Mouse (Mus musculus) ovary, postnatal 14 days (tissue): ENCODE results near the gene Cmklr1.

Experiments
- DNase-seq: peaks from one replicate; pipeline ENCODE4 v3.0.0; 2022; ENCODE audit warnings: low spot score

The Cmklr1 gene

DNA sequence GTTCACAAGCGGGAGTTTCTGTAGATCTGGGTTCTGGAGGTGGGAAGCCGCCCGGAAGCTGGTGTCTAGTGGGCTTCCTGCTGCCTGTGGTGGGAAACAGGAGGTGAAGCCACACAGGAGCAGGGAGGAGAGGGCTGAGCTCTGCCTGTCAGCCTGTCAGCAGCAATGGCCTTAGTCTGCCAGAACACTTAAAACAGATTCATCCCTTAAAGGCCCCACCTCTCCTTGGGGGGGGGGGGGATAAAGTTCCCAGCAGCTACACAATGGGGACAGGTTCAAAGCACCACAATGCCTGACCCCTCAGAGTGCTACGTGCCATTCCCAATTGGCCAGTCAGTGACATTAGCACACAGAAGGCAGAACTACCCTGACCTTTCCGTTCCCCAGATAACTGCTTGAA lies 2.0 kb upstream of the Cmklr1 start:
- DNase-seq = no peak

DNA sequence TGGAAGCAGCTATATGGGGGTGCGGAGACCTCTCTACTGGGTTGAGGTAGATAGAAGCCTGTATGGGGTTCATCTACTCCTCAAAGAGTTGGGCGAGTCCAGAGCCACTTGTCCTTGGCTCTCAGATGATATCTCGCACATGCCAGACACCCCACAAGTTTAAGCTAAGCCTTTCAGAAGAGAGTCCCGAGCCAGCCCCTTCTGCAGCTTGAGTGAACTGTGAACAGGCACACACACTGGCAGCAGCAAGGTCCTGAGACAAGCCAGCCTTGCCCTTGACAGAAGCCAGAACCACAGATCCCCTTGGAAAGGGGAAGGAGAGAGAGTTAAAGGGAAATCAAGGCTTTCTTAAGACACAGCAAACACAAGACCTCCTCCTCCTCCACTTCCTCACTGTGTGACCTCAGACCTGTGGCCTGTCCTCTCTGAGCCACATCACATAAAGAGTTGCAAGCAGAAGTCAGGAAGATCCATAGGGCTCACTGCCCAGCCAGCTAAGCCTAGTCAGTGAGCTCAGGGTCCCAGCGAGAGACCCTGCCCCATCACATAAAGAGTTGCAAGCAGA lies 1.5 kb downstream of the Cmklr1 start:
- no peak for DNase-seq

DNA sequence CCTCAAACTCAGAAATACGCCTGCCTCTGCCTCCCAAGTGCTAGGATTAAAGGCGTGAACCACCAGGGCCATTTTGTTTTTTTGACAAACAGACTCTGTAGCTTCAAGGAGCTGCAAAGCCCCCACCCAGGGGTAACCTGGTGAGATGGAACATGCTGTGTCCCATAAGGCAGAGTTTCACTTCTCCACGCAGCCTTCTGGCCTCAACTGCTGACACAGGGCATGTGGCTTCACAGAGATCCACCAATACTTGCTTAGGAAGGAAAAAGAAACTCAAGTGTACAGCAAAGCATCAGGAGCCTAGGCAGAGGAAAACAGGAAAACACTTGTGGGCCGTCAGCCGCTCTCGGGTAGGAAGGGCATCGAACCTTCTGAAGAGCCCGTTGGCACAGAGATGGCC lies 3.1 kb downstream of the Cmklr1 start:
- DNase-seq = no peak

DNA sequence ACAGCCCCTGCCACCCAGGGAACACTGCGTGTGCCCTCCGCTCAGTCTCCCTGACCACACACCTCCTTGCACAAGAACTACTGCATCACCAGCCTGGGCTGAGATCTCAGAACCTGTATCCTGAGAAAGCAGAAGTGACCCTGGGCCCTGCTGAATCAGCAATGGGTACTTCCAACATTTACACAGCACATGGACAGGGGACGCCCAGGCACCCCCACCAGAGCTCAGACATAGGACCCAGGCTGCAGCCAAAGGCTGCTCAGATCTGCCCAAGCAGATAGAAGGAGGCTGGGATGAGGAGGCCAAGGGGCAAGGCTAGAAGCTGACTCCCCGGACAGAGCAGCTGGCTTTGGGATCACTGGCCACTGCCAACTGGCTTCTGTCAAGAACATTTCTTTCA lies 5.7 kb downstream of the Cmklr1 start:
- DNase-seq = no peak

DNA sequence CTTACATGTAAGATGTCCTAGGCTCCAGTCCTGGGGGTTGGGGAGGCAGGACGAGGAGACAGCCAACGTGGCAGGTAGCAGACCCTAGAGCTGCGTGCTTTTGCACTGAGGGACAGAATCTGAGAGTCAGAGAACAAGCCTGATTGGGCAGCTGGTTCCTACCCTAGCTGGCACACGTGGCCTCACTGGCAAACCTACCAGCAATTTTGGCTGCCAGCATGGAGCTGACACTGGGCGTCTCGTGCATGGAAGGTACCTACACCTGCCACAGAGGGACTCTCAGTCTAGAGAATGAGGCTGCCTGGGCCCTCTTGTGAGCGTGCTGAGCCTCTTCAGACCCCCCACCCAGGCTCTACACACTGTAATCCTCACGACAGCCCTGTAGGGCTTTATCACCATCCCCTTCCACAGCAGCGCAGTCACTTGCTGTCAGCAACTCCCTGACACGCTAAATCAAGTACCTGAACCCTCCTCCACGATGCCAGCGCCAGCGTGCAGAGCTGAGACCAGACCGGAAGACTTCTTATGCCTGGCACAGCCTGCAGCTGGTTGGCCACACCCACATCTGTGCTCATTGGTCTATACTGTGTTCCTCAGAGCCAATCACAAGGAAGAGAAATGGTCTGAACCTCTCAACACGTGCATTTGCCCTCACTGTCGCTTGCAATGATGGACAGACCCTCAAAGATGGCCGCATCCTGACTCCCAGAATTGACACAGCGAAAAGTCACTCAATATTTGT lies 6.9 kb downstream of the Cmklr1 start:
- no peak for DNase-seq

DNA sequence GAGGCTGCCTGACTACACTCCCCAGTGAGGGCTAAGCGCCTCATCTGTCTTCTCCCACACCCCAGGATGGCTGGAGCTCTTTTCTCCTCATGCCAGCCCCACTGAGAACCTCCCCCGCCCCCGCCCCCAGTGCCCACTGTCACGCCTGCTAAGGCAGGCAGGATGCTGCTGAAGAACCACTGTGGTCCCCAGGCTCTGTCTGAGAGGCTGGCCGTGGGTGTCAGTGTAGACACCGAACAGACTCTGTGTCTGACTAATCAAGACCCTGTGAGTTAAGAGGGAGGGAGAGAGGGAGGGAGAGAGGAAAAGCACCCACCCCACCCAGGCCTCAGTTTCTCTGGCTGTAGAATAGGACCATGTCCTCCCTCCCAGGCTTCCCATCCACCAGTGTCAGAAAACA lies 9.2 kb downstream of the Cmklr1 start:
- no peak for DNase-seq

DNA sequence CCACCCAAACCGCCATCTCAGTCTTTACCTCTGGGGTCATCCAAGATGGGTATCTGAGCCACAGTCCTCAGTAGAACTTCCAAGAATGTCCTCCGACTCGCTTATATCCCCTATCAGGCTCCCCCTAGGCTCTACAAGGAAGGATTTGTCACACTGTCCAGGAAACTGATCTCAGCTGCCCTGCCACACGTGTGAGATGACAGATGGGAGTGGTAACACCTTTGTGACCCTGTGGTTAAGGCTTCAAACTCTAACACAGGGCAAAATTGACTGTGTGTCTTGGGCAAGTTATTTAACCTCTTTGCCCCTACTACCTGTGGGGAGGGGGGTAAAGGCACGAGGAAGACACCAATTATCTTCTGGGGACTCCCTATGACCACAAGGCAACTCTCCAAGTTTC lies 11.1 kb downstream of the Cmklr1 start:
- no peak for DNase-seq

DNA sequence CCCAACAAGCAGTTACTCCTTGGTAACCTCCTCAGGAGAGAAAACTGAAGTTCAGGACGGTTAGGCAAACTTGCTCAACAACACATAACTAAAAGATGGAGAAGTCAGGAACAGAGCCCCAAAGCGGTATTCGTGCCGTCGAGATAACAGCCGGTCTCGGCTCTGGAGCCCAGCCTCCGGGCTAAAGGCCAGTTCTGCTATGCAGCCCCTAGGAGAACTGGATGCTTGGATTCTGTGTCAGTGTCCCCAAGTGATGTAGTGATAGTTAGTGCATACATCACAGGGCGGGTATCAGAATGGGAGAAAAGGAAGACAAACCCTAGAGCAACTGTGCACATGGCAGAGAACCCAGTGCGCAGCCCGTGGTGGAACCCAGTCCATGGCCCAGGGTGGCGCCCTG lies 12.2 kb downstream of the Cmklr1 start:
- no peak for DNase-seq

DNA sequence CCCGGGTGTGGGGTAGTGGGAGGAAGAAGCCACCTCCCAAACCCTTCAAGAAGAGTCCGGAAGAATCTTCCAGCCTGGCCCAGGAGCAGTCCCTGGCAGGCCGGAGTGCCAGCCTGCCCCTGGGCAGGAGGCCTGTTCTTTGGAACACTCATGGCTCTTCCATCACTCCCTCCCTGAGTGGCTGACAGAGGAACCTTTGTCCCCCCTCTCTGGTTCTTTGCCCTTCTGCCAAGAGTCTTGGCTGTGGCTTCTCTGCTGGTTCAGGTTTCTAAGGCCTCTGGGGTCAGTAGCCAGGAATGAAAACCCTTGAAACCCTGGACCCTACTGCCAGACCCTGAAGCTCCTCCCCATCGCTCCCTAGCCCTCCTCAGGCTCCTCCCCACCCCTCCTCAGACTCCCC lies 12.6 kb downstream of the Cmklr1 start:
- DNase-seq = no peak

DNA sequence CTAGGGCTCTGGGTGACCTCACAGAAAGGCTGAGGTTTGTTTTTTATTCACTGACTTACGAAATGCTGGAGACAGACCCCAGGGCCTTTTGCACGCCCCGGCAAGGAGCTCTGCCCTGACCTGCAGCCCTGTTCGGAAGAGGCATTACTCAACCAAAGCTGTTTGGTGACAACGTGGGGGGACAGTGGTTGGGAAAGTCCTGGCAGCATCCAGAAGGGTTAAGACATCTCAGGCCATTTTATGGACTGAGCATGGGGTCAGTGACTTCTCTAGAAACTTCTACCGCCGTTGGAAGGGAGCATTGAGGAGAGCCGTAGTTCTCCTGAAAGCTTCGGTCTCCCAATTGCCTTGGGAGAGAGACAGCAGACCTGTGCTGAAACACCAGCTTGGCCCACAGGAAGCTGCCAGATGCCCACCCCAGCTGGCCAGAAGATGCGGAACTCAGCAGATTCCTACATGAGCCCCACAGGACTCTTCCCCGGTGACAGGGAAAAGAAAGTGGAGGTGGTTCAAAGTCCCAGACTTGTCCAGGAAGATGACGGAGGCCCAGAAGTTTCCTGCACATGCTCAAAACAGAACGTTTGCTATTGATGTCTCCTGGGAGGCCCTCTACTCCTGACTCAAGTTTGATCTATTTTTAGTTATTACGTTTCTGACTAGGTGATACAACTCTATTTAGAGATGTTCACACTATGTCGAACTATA lies 14.2 kb downstream of the Cmklr1 start:
- DNase-seq = no peak

DNA sequence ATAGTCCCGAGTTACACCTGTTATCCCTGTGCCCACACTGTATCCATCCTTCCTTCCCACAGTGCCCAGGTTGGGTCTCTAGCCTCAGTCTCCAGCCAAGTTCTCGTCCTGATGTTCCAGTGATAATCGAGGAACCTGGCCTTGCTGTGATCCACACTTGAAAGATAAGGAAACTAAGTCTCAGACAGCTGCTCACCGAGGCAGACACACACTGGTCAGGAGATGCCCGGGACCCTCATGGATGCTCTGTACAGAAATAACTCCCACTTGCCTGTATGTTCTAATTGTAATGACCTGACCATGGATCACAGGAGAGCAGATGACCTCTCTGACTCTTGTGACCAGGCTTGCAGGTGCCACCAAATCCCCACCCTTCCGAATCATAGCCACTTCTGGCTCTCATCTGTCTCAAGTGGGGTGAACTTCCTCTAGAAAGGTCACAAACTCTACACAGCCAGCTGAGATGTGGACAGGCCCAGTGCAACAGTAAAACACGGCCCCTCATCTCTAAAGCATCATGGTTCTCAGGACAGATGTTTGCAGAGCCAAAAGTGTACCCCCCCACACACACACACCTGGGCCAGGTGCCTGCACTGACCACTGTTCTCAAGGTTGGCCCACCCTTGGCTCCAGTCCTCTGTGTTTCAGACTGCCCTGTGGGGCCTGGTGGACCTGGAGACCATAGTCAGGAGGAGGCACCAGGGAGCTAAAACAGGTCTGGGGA lies 15.2 kb downstream of the Cmklr1 start:
- no peak for DNase-seq

DNA sequence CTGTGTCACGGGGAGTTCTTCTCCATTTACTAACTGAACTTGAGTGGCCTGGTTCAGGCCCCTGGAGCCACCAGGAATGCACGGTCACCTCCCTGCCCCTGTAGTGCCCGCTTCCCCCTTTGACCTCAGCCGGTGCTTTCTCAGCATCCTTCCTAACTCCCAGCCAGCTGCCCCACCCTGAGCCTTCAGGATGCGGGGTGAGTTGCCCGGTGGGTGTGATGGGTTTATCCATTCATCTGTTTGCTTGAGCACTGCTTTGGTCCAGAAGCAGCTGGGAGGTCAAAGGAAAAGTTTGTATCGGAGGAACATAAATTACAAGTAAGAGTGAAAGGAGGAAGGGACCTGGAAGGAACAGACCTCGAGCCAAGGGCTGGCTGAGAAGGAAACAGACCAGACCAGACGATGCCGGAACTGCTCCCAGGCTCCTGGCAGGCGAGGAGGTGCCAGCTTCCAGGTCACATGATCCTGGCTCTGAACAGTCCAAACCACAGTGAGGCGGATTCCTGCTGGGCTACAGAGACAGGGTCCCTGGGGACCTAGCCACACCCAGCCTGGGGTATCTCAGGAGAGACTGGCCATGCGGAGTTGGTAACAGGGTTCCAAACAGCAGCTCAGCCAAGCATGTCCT lies 16.1 kb downstream of the Cmklr1 start:
- DNase-seq = peak; percentile 28

DNA sequence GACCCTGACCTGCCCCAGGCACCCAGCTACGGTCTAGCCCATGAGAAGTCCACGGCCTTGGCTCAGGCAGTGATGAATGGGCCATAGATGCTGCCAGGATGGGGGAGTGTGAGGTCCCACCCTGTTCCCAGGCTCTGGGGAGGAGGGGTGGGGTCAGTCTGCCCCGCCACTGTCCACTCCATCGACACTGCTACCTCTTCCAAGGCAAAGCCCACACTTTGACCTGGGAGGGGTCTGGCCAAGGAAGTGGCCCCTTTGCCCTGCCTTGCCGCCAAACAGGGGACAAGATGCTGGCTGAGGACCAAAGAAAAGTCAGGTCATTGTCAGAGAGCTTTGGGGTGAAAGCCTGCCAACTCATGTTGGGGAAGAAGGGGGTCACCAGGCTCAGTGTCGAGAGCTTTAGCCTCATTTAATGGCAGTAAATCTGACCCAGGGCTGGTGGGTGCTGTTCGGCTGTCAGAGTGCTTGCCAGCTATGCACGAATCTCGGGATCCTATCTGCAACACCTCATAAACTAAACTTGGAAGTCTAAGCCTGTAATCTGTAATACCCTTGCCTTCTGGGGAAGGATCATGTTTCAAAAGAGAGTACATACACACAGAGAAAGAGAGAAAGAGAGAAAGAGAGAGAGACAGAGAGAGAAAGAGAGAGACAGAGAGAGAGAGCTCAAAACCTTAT lies 17.1 kb downstream of the Cmklr1 start:
- DNase-seq = no peak

DNA sequence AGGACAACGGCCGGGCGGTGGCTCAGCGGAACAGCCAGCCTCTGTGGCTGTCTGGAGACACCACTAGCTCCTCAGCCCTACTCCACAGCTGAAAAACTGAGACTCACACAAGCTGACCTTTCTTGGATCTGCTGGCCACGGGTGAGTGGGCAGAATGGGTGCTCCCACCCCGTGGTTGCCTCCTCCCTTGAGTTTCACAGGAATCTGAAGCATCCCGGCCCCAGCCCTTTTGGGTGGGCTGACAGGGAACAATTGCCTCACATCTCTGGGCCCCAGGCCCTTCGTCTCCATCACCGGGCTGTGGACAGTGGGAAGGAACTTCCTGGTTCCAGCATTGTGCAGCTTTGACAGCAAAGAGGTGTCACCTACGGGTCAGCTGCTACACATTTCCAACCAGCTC lies 20.1 kb downstream of the Cmklr1 start:
- DNase-seq = no peak

DNA sequence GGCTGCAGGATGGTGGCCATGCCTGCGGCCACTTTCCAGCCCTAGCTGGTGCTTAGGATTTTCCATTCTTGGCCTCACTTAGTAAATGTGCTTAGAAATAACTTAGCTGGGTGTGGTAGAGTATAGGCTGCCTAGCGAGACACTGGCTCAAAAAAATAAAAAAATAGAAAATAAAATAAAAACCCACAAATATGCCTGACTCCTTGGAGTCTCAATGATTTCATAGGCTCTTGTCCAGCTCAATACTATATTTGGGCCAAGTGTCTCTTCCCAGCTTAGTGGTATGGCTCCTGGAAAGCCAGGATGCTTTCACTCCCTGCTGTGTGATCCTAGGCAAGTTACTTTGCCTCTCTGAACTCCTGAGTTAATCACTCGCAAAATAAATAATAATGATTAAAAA lies 21.0 kb downstream of the Cmklr1 start:
- no peak for DNase-seq

DNA sequence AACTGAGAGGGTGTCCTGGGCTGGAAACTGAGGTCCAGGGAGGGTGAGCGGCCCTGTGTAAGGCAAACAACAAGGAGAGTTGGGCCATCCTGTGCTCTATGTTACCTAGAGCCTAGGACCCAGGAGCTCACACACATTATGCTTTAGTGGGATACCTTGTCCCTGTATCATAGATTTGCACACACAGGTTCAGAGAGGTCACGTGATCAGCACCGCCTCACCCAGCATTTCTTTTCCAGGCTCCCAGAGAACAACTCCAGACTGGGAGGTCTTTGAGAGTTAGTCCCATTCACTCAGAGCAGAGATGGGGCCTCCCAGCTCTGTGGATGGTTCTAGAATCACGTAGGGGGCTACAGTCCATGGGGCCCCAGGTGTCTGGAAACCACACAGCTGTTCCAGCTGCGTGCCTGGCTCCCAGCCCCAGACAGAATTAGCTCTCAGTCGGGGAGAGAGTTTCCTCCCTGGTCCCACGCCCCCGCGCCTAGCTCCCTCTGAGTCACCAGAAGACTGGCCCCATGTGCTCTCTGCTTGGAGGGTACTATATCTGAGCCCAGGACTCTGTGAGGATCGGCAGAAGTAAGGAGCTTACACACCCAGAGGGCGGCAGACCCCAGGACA lies 22.3 kb downstream of the Cmklr1 start:
- no peak for DNase-seq

DNA sequence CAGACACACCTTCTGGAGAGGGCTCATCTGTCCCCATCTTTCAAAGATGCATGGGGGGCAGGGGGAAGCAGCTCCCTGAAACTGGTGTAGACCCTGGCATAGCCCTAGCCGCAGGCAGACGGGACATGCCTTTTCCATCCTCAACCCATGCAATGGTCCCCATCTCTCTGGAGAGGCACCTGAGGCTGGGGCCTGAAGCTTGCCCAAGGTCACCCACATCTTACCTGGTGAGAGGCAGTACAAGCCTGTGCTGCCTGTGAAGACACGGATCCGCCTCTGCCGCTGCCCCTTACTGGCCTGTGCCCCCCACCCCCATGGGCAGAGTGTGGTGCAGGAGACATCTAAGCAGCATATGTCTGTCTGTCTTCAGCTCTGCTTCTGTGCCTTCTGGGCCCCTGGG lies 23.2 kb downstream of the Cmklr1 start:
- DNase-seq = no peak

DNA sequence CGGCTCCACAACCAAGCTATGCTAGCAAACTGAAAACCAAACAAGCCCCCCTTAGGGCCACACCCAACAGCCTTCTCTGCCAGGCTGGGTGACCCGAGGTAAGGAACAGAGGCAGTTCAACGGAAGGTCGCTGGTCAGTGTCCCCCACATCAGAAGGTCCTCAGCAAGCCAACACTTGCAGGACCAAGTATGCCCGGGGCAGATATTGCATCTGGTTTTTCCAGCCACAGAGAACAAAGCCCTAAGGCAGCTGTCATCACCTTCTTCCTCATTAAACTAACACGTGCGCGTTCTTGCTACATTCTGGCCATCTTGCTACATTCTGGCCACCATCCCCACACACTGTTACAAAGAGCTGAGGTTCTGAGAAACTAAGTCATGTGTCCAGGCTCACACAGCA lies 23.9 kb downstream of the Cmklr1 start:
- no peak for DNase-seq

DNA sequence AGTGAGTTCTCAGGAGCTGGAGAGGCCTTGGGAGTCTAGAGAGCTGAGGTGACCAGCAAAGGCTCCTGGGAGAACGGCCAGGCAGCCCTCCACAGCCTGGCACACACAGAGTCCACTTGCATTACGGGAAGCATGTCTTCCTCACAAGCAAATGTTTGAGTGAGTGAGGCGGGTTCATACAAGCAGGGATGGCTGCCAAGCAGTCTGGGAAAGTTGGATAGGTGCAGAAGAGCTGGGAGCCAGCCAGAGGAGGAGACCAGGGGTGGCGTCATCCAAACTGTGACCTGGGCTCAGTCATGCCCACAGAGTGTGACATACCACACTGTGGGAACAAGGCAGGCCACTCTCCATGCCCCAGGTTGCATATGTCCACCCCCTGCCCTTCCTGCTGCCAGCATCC lies 25.2 kb downstream of the Cmklr1 start:
- DNase-seq = no peak

DNA sequence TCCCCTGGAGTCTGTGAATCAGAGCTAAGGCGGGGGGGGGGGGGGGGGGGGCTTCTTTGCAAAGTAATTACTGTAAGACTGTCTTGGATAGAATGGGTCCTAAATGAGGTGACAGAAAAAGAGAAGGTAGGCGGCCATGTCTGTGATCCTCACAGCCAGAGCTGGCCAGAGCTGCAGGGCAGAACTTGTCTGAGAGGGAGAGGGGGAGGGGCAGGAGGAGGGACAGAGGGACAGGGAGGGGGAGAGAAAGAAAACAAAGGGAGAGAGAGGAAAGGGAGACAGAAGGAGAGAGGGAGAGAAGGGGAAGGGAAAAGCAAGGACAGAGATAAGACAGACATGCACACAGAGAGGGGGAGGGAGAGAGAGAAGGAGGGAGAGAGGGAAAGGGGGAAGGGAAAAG lies 27.2 kb downstream of the Cmklr1 start:
- DNase-seq = no peak

DNA sequence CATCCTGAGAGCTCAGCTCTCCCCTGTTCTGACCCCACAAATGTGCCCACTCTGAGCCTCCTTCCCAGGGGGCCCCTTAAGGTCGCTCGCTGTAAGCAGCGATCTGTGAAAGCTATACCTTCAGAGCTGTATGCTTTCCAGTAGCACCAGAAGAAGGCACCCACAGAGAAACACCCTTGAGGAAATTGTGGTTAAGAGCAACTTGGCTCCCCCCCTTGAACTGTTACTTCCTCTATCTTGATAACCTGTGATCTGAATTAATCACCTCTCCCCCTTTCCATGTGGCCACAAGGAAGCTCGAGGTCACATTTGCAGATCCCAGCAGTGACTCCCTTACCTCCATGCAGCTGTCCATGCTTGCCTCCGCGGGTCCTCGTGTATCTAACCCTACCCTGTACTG lies 29.2 kb downstream of the Cmklr1 start:
- DNase-seq = no peak
